Mouse (Mus musculus): Measurements from ENCODE around the gene 1700109H08Rik. TPM values are rescaled to one million over a fixed set of nuclear protein-coding genes. Genes with fewer than 3 reads are reported as not detected.

1700109H08Rik gene
- total and polyA plus RNA-seq, 3 experiments, result 1.1 to 5.9 (median 1.4) TPM

DNA sequence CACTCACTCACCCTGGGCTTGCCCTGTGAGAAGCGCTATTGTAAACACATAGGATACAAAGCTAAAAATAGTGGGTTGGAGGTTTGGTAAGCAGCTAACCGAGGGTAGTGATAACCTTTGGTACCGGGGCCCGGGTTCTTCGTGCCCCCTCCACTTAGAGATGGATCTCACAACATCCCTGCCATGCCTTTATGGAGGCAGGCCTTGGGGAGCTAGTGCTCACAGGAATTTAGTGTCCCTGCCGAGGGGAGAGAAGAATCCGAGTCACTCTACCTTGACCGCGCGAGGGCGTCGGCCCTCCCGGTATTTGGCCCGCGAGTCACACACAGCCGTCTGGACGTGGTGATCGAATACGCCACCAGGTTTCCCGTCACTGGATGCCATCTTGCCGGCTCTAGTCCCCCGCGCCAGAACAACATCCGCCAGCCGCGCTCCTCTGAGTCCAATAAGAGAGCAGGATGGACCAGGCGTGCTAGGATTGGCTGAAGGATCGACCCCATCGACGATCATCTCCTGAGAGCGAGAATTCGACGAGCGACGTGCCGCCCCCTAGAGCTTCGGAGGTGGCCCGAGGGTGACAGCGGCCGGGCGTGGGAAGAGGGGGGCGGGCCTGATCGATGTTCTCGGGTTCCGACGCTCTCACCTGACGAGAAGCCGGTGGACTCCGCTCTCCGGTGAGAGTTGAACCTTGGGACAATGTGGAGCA, 24.5 kb downstream of the 1700109H08Rik start, which contains the start of gene Pex1:
TSS of gene Pex1 (plus strand) at position 374 of the 706 bp plus-strand sequence.
- TF ChIP-seq POLR2AphosphoS2 (IDR thresholded peaks at IDR 0.05; ENCODE audit: low read depth, low read length) (peak; percentile 49; the same call in 1 of the 2 replicates), ZMIZ1 (IDR thresholded peaks at IDR 0.05; ENCODE audit: low read depth, low read length) (0 out of 2 replicates have a peak, but pooled peaks have one; percentile 59), E2F4 (IDR thresholded peaks at IDR 0.05; ENCODE audit: insufficient replicate concordance, low read depth, low read length) (peak; percentile 64; the same call in 1 of the 2 replicates), EP300 (IDR thresholded peaks at IDR 0.05; ENCODE audit: low read length) (no peak), MAZ (IDR thresholded peaks at IDR 0.05; ENCODE audit: low read depth, low read length) (peak; percentile 69; the same call in 1 of the 2 replicates), MAX (IDR thresholded peaks at IDR 0.05; ENCODE audit: low read length) (peak; percentile 85), CTCF (conservative IDR thresholded peaks at IDR 0.05 in 1 of 2, IDR thresholded peaks at IDR 0.05 in 1 of 2; ENCODE audit: low read depth in 2 of 2, low read length in 2 of 2) (peak in 1 of 2 experiments; percentile 65; a peak in 2 of 4 replicates), JUND (conservative IDR thresholded peaks at IDR 0.05; ENCODE audit: low read depth, low read length) (no peak), TBP (conservative IDR thresholded peaks at IDR 0.05; ENCODE audit: low read depth, low read length) (no peak), SMC3 (IDR thresholded peaks at IDR 0.05; ENCODE audit: low read depth, low read length) (no peak), CHD1 (IDR thresholded peaks at IDR 0.05; ENCODE audit: low read depth, low read length) (no peak), USF2 (conservative IDR thresholded peaks at IDR 0.05; ENCODE audit: low read depth, low read length) (no peak), NRF1 (IDR thresholded peaks at IDR 0.05; ENCODE audit: low read depth, low read length) (peak; percentile 48; the same call in 1 of the 2 replicates), ELF1 (IDR thresholded peaks at IDR 0.05; ENCODE audit: low read depth, low read length) (peak; percentile 77), MAFK (IDR thresholded peaks at IDR 0.05; ENCODE audit: insufficient replicate concordance, low read length) (no peak), IRF4 (IDR thresholded peaks at IDR 0.05; ENCODE audit: low read depth, low read length) (peak; percentile 79), KAT2A (IDR thresholded peaks at IDR 0.05; ENCODE audit: insufficient replicate concordance, low read length) (peak; percentile 83; the same call in 1 of the 2 replicates), RCOR1 (conservative IDR thresholded peaks at IDR 0.05; ENCODE audit: low read depth, low read length) (peak; percentile 84; the same call in 1 of the 2 replicates), ZKSCAN1 (IDR thresholded peaks at IDR 0.05; ENCODE audit: borderline replicate concordance, low read depth, low read length) (no peak), HCFC1 (IDR thresholded peaks at IDR 0.05; ENCODE audit: low read depth, low read length) (peak; percentile 91), MEF2A (IDR thresholded peaks at IDR 0.05; ENCODE audit: borderline replicate concordance, low read depth, low read length) (peak; percentile 76; the same call in 1 of the 2 replicates), RAD21 (IDR thresholded peaks at IDR 0.05; ENCODE audit: low read depth, low read length) (no peak; the same call in 1 of the 2 replicates), ETS1 (conservative IDR thresholded peaks at IDR 0.05; ENCODE audit: low read depth, low read length) (peak; percentile 46), PAX5 (IDR thresholded peaks at IDR 0.05; ENCODE audit: low read length) (no peak), ZC3H11A (IDR thresholded peaks at IDR 0.05; ENCODE audit: low read depth, low read length) (no peak), SIN3A (IDR thresholded peaks at IDR 0.05; ENCODE audit: low read length) (peak; percentile 97), NELFE (IDR thresholded peaks at IDR 0.05; ENCODE audit: low read depth, low read length) (peak; percentile 52), ZNF384 (IDR thresholded peaks at IDR 0.05; ENCODE audit: low read depth, low read length) (no peak), TCF12 (IDR thresholded peaks at IDR 0.05; ENCODE audit: low read depth, low read length) (peak; percentile 80; the same call in 1 of the 2 replicates), CHD2 (IDR thresholded peaks at IDR 0.05; ENCODE audit: low read length) (peak; percentile 85), BHLHE40 (IDR thresholded peaks at IDR 0.05; ENCODE audit: low read depth, low read length) (peak; percentile 39; the same call in 1 of the 2 replicates), USF1 (IDR thresholded peaks at IDR 0.05; ENCODE audit: low read depth, low read length) (no peak), MYC (IDR thresholded peaks at IDR 0.05; ENCODE audit: low read depth, low read length) (peak; percentile 40; the same call in 1 of the 2 replicates), GABPA (IDR thresholded peaks at IDR 0.05; ENCODE audit: insufficient replicate concordance, low read depth, low read length) (peak; percentile 65; the same call in 1 of the 2 replicates), UBTF (IDR thresholded peaks at IDR 0.05; ENCODE audit: low read depth, low read length) (no peak), JUN (IDR thresholded peaks at IDR 0.05; ENCODE audit: insufficient read depth, low read depth, low read length) (no peak), POLR2A (IDR thresholded peaks at IDR 0.05; ENCODE audit: low read depth, low read length) (peak; percentile 61), MXI1 (IDR thresholded peaks at IDR 0.05; ENCODE audit: low read depth, low read length) (peak; percentile 94)
- Histone ChIP-seq H3K9ac (ENCODE audit: insufficient read depth, low read depth) (peak within 1 kb of the TSS; percentile 76), H3K36me3 (replicated peaks in 1 of 2; ENCODE audit: control insufficient read depth in 1 of 2, insufficient read depth in 1 of 2, low read length in 1 of 2) (peaks cover 12 to 36% of the 10 kb centered on the region in 2 experiments), H3K4me3 (replicated peaks in 1 of 3; ENCODE audit: low read depth in 2 of 3, low read length in 2 of 3, poor library complexity in 1 of 3) (peak within 1 kb of the TSS; percentile 96 to 99 (median 97)), H3K27me3 (replicated peaks) (no peaks in the 10 kb centered on the region), H3K9me3 (replicated peaks; ENCODE audit: low read length) (no peaks in the 10 kb centered on the region), H3K27ac (ENCODE audit: insufficient read depth, low read depth) (peak within 1 kb of the TSS; percentile 57), H3K79me2 (replicated peaks; ENCODE audit: control insufficient read depth, extremely low read depth, insufficient read depth, poor library complexity, severe bottlenecking) (peaks cover 20% of the 10 kb centered on the region), H3K4me2 (ENCODE audit: insufficient read depth, low read depth, poor library complexity, severe bottlenecking) (peak within 1 kb of the TSS; percentile 79), H3K4me1 (ENCODE audit: control insufficient read depth in 1 of 2, insufficient read depth in 2 of 2) (peaks cover 0 to 18% of the 10 kb centered on the region in 2 experiments; a peak in 2 of 4 replicates)
- in situ Hi-C loops (cut with MboI; ENCODE audit: low pct_ligation_motif_present, low pct_unique_long_range_greater_than_20kb, low sequenced_read_pairs) (no loop called here), dilution Hi-C loops (cut with MboI; ENCODE audit: extremely low pct_ligation_motif_present, extremely low pct_unique_long_range_greater_than_20kb, low sequenced_read_pairs) (no loop called here)
- peak; percentile 96 for DNase-seq (ENCODE audit: extremely low read depth)
